Mouse (Mus musculus) MEL (cell line): Measurements from ENCODE around the gene Ccnk. TPM values are rescaled to one million over a fixed set of nuclear protein-coding genes. Genes with fewer than 3 reads are reported as not detected.
A peak's percentile ranks its signal among the peaks of the same experiment; 100 is the strongest.

Experiments used
- DNase-seq: peaks from one replicate; pipeline ENCODE4 v3.0.0; 2011; ENCODE audit warnings: low read depth, low spot score
- H3K27ac ChIP-seq: 2 replicates; pipeline ENCODE4 v1.5.1; 2012; ENCODE audit warnings: low read depth, mild to moderate bottlenecking, control low read depth, low read length, moderate library complexity; ENCODE audit not compliant: control insufficient read depth
- H3K27me3 ChIP-seq, 2 experiments: fragments of 150-350 bp in 1 of 2; sonication (generic) in 1 of 2; 2 replicates each; pipeline ENCODE4 v1.6.1; 2012; ENCODE audit warnings: low read length in 2 of 2, mild to moderate bottlenecking in 2 of 2, improper control_type of control experiment in 1 of 2, moderate library complexity in 1 of 2; ENCODE audit not compliant: insufficient read depth in 2 of 2, control insufficient read depth in 1 of 2
- H3K36me3 ChIP-seq, 2 experiments: 2 replicates each; pipeline ENCODE4 v1.6.1; 2012 to 2014; ENCODE audit warnings: low read length in 2 of 2, improper control_type of control experiment in 1 of 2, inconsistent platforms in 1 of 2, mild to moderate bottlenecking in 1 of 2; ENCODE audit not compliant: insufficient read depth in 2 of 2, control insufficient read depth in 1 of 2
- H3K4me1 ChIP-seq, 2 experiments: fragments of 150-350 bp in 1 of 2; sonication (generic) in 1 of 2; 2 replicates each; pipeline ENCODE4 v1.6.1; 2012; ENCODE audit warnings: low read length in 2 of 2, improper control_type of control experiment in 1 of 2, mild to moderate bottlenecking in 1 of 2; ENCODE audit not compliant: insufficient read depth in 2 of 2, control insufficient read depth in 1 of 2
- H3K4me3 ChIP-seq, 2 experiments: fragments of 150-350 bp in 1 of 2; sonication (generic) in 1 of 2; 2 replicates each; pipeline ENCODE4 v1.5.1; 2012; ENCODE audit warnings: low read depth in 2 of 2, low read length in 2 of 2, mild to moderate bottlenecking in 2 of 2, moderate library complexity in 2 of 2, control low read depth in 1 of 2, improper control_type of control experiment in 1 of 2; ENCODE audit not compliant: control insufficient read depth in 1 of 2, insufficient read depth in 1 of 2
- H3K79me2 ChIP-seq: 2 replicates; pipeline ENCODE4 v1.6.1; 2012; ENCODE audit warnings: mild to moderate bottlenecking, low read length, moderate library complexity; ENCODE audit not compliant: control insufficient read depth, poor library complexity, insufficient read depth
- H3K9ac ChIP-seq: 2 replicates; pipeline ENCODE4 v1.6.1; 2012; ENCODE audit warnings: low read depth, mild to moderate bottlenecking, control low read depth, low read length, moderate library complexity; ENCODE audit not compliant: control insufficient read depth, poor library complexity, severe bottlenecking
- H3K9me3 ChIP-seq: fragments of 150-350 bp; sonication (generic); replicated peaks from 2 replicates; pipeline ENCODE4 v1.6.1; 2012; ENCODE audit warnings: mild to moderate bottlenecking, low read length, improper control_type of control experiment, moderate library complexity; ENCODE audit not compliant: insufficient read depth
- CHD2 ChIP-seq: IDR thresholded peaks from 2 replicates; pipeline ENCODE4 v1.6.1; 2011; ENCODE audit warnings: low read length, improper control_type of control experiment
- CTCF ChIP-seq, 3 experiments: IDR thresholded peaks in 2 of 3; conservative IDR thresholded peaks in 1 of 3; 2 replicates each; pipeline ENCODE4 v1.5.1; 2011 to 2012; ENCODE audit warnings: low read length in 3 of 3, low read depth in 2 of 3, mild to moderate bottlenecking in 2 of 3, improper control_type of control experiment in 1 of 3, inconsistent platforms in 1 of 3, mixed read lengths in 1 of 3, moderate library complexity in 1 of 3; ENCODE audit not compliant: control insufficient read depth in 1 of 3, insufficient read depth in 1 of 3, poor library complexity in 1 of 3, severe bottlenecking in 1 of 3
- EP300 ChIP-seq, 2 experiments: IDR thresholded peaks; 2 replicates each; pipeline ENCODE4 v1.6.1; 2011; ENCODE audit warnings: improper control_type of control experiment in 2 of 2, low read length in 2 of 2, low read depth in 1 of 2, mild to moderate bottlenecking in 1 of 2
- ETS1 ChIP-seq: IDR thresholded peaks from 2 replicates; pipeline ENCODE4 v1.6.1; 2012; ENCODE audit warnings: low read depth, mild to moderate bottlenecking, inconsistent platforms, low read length, improper control_type of control experiment, moderate library complexity
- GATA1 ChIP-seq: IDR thresholded peaks from 2 replicates; pipeline ENCODE4 v1.6.1; 2011; ENCODE audit warnings: low read depth, low read length, improper control_type of control experiment
- KAT2A ChIP-seq: conservative IDR thresholded peaks from 2 replicates; pipeline ENCODE4 v1.6.1; 2012; ENCODE audit warnings: low read depth, low read length, improper control_type of control experiment, inconsistent platforms
- MAFK ChIP-seq: IDR thresholded peaks from 2 replicates; pipeline ENCODE4 v1.6.1; 2011; ENCODE audit warnings: low read depth, mild to moderate bottlenecking, low read length, improper control_type of control experiment, borderline replicate concordance
- MEF2A ChIP-seq: IDR thresholded peaks from 2 replicates; pipeline ENCODE4 v1.6.1; 2014; ENCODE audit warnings: low read depth, mild to moderate bottlenecking, inconsistent platforms, low read length, improper control_type of control experiment; ENCODE audit not compliant: poor library complexity, insufficient replicate concordance, severe bottlenecking; ENCODE audit errors: extremely low read depth
- MXI1 ChIP-seq: IDR thresholded peaks from 2 replicates; pipeline ENCODE4 v1.6.1; 2011; ENCODE audit warnings: mild to moderate bottlenecking, low read depth, low read length, improper control_type of control experiment
- MYB ChIP-seq: IDR thresholded peaks from 2 replicates; pipeline ENCODE4 v1.6.1; 2011; ENCODE audit warnings: mild to moderate bottlenecking, low read depth, low read length, improper control_type of control experiment
- NRF1 ChIP-seq: IDR thresholded peaks from 2 replicates; pipeline ENCODE4 v1.6.1; 2014; ENCODE audit warnings: low read depth, mild to moderate bottlenecking, inconsistent platforms, low read length, improper control_type of control experiment, moderate library complexity; ENCODE audit not compliant: poor library complexity, insufficient read depth, severe bottlenecking
- RAD21 ChIP-seq: IDR thresholded peaks from 2 replicates; pipeline ENCODE4 v1.6.1; 2011; ENCODE audit warnings: mild to moderate bottlenecking, low read depth, low read length, improper control_type of control experiment
- TBP ChIP-seq: IDR thresholded peaks from 2 replicates; pipeline ENCODE4 v1.8.0; 2011; ENCODE audit warnings: low read depth, low read length, improper control_type of control experiment
- UBTF ChIP-seq: IDR thresholded peaks from 2 replicates; pipeline ENCODE4 v1.6.1; 2012; ENCODE audit warnings: low read depth, mild to moderate bottlenecking, inconsistent platforms, low read length, improper control_type of control experiment, moderate library complexity, borderline replicate concordance; ENCODE audit not compliant: insufficient read depth
- USF1 ChIP-seq: IDR thresholded peaks from 2 replicates; pipeline ENCODE4 v1.6.1; 2014; ENCODE audit warnings: low read depth, mild to moderate bottlenecking, inconsistent platforms, low read length, improper control_type of control experiment, moderate library complexity
- ZC3H11A ChIP-seq: IDR thresholded peaks from 2 replicates; pipeline ENCODE4 v1.6.1; 2012; ENCODE audit warnings: low read depth, mild to moderate bottlenecking, inconsistent platforms, low read length, improper control_type of control experiment
- ZKSCAN1 ChIP-seq: IDR thresholded peaks from 2 replicates; pipeline ENCODE4 v1.6.1; 2012; ENCODE audit warnings: low read depth, mild to moderate bottlenecking, inconsistent platforms, low read length, improper control_type of control experiment, moderate library complexity
- polyA plus RNA-seq, 2 experiments: library from polyadenylated mRNA; stranded (reverse) in 1 of 2; unstranded in 1 of 2; fragments of >175 nt in 1 of 2; fragments of >200 nt in 1 of 2; gene quantifications; 2 replicates each; pipeline versions ENCODE4 v1.2.1 to v1.2.4; 2012; ENCODE audit warnings: low replicate concordance in 2 of 2, low read depth in 1 of 2; ENCODE audit not compliant: insufficient read length in 2 of 2, insufficient read depth in 1 of 2, missing spikeins in 1 of 2
- total RNA-seq: library from RNA; depleted of rRNA; stranded (reverse); fragments of 300-350 nt; gene quantifications from 2 replicates; pipeline ENCODE4 v1.2.3, GENCODE M21; 2012

The Ccnk gene
- total and polyA plus RNA-seq, 3 experiments = 7.6 to 69.6 (median 62.8) TPM

DNA sequence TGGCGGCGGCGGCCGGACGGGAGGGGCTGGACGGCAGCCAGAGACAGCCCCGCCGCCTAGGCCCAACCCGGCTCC lies 296 bp upstream of the Ccnk start, which contains the start of gene Setd3 (continued):
- no peak for TF ChIP-seq USF1
- no peak for TF ChIP-seq MAFK
- TF ChIP-seq RAD21 = no peak
- no peak for TF ChIP-seq MEF2A
- no peak for TF ChIP-seq GATA1

DNA sequence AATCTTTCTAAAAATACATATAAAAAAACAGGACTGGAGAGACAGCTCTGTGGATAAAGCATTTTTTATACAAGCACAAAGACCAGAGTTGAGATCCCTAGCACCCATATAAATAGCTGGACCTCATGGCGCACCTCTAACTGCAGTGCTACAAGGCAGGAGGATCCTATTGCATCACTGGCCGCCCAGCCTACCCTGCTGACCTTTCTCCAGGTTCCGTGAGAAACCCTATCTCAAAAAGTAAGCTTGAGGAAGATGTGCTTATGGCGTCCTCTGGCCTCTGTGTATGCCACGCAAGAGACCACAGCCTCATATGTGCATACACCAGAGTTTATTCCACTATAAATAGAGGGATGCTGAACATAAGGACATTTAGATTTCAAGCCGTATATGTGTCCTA lies 2.3 kb downstream of the Ccnk start:
- no peaks in the 10 kb centered on the region for H3K9me3 ChIP-seq
- no peak for DNase-seq
- peaks cover 37% of the 10 kb centered on the region for H3K79me2 ChIP-seq
- H3K4me1 ChIP-seq = peaks cover 3 to 4% of the 10 kb centered on the region in 2 experiments; a peak in 1 of 4 replicates
- H3K4me3 ChIP-seq = no peak overlapping the region
- TF ChIP-seq GATA1 (no peak), MEF2A (no peak), MXI1 (no peak), MYB (no peak), EP300 (IDR thresholded peaks at IDR 0.05; ENCODE audit: low read depth in 1 of 2, low read length in 2 of 2) (no peak), USF1 (no peak), KAT2A (no peak), CHD2 (no peak), ZKSCAN1 (no peak), UBTF (no peak), TBP (no peak), ZC3H11A (no peak), NRF1 (no peak)
- TF ChIP-seq, all 39 proteins: peak for 0
- H3K27ac ChIP-seq = no peak overlapping the region
- H3K9ac ChIP-seq = no peak overlapping the region
- H3K36me3 ChIP-seq = peaks cover 14 to 21% of the 10 kb centered on the region in 2 experiments
- no peaks in the 10 kb centered on the region for H3K27me3 ChIP-seq

- no peak overlapping the region for H3K9ac ChIP-seq
- peak in 2 of 3 experiments; percentile 13 to 17; a peak in 2 of 6 replicates for TF ChIP-seq CTCF (IDR thresholded peaks at IDR 0.05 in 2 of 3, conservative IDR thresholded peaks at IDR 0.05 in 1 of 3; ENCODE audit: control insufficient read depth in 1 of 3, insufficient read depth in 1 of 3, low read depth in 2 of 3, low read length in 3 of 3, poor library complexity in 1 of 3, severe bottlenecking in 1 of 3)
- no peak for TF ChIP-seq ETS1
- H3K27me3 ChIP-seq = no peaks in the 10 kb centered on the region
- H3K36me3 ChIP-seq = peaks cover 0 to 27% of the 10 kb centered on the region in 2 experiments; a peak in 2 of 4 replicates
- no peak overlapping the region for H3K4me3 ChIP-seq
- no peak for DNase-seq
- no peaks in the 10 kb centered on the region for H3K9me3 ChIP-seq
- no peaks in the 10 kb centered on the region for H3K4me1 ChIP-seq
- peaks cover 3% of the 10 kb centered on the region; the same call in 1 of the 2 replicates for H3K79me2 ChIP-seq
- H3K27ac ChIP-seq = no peak overlapping the region
These were observed 8.2 kb downstream of the Ccnk start for GRCm38 (mm10) chr12:108187541-108188091.
